Mouse (Mus musculus): Measurements from ENCODE around the gene Gm42417. TPM values are rescaled to one million over a fixed set of nuclear protein-coding genes. Genes with fewer than 3 reads are reported as not detected.
A peak's percentile ranks its signal among the peaks of the same experiment; 100 is the strongest.

The Gm42417 gene
- total and polyA plus RNA-seq, 2 experiments from 2014 or later, result not detected

DNA sequence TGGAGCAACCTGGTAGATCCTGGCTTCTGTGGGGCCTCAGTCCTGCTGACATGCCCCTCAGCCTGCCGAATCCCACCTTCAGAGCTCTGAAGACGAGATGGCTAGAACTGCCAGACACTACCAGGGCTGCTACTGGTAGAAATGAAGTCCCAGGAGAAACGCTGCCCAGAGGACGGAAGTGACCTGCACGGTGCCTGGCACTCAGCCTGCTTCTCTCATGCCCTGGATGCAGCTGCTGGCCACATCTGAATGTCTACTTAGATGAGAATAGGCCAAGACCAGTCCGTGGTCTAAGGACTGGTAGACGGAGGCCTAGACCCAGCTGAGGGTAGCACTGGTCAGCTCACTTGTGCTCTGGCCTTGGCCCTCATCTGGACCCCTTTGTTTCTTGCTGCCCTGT lies 8.3 kb downstream of the Gm42417 start:
- Histone ChIP-seq H3K27me3 (ENCODE audit: control insufficient read depth, insufficient read depth, low read length) (no peaks in the 10 kb centered on the region), H3K9me3 (replicated peaks; ENCODE audit: control insufficient read depth, low read length) (no peaks in the 10 kb centered on the region), H3K4me3 (ENCODE audit: low read depth, low read length) (no peak overlapping the region), H3K9ac (replicated peaks; ENCODE audit: low read depth, low read length) (no peak overlapping the region), H3K4me1 (ENCODE audit: control insufficient read depth, insufficient read depth) (peaks cover 31% of the 10 kb centered on the region), H3K4me2 (ENCODE audit: low read depth, low read length) (no peak overlapping the region), H3K27ac (ENCODE audit: low read depth) (peak overlapping the region; percentile 44), H3K36me3 (replicated peaks; ENCODE audit: control insufficient read depth, insufficient read depth, low read length) (peaks cover 18% of the 10 kb centered on the region)
- no peak for ATAC-seq (ENCODE audit: insufficient read depth, low read depth)
- DNase-seq (ENCODE audit: low spot score), result no peak
- TF ChIP-seq CTCF (IDR thresholded peaks at IDR 0.05; ENCODE audit: low read depth) (no peak), EP300 (IDR thresholded peaks at IDR 0.05; ENCODE audit: low read depth) (no peak)
- WGBS, result 76% methylated on average over 7 of the region's 7 CpGs

DNA sequence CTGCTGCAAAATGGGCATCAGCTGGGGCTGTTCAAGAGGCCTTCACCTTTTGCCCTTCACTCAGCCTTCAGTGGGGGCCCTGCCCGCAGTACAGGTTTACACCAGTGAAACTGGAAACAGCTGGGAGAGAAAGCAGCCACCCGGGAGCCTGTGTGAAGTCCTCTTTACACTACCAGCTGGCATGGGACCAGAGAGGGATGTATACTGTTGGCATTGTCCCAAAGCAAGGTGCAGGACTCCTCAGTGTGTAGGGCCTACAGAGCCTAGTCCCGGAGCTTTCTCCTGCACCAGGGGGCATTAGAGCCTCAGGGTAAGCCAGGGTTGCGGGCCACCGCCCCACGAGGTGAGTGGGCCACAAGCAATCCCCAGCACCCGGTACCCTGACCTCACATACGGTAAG lies 8.7 kb downstream of the Gm42417 start:
- Histone ChIP-seq H3K4me1 (ENCODE audit: control insufficient read depth, insufficient read depth) (peaks cover 27% of the 10 kb centered on the region), H3K36me3 (replicated peaks; ENCODE audit: control insufficient read depth, insufficient read depth, low read length) (peaks cover 23% of the 10 kb centered on the region), H3K4me2 (ENCODE audit: low read depth, low read length) (no peak overlapping the region), H3K4me3 (ENCODE audit: low read depth, low read length) (no peak overlapping the region), H3K9ac (replicated peaks; ENCODE audit: low read depth, low read length) (no peak overlapping the region), H3K9me3 (replicated peaks; ENCODE audit: control insufficient read depth, low read length) (no peaks in the 10 kb centered on the region), H3K27ac (ENCODE audit: low read depth) (peak overlapping the region; percentile 44), H3K27me3 (ENCODE audit: control insufficient read depth, insufficient read depth, low read length) (no peaks in the 10 kb centered on the region)
- WGBS, result 53% methylated on average over 8 of the region's 8 CpGs
- no peak for TF ChIP-seq EP300 (IDR thresholded peaks at IDR 0.05; ENCODE audit: low read depth)
- no peak for TF ChIP-seq CTCF (IDR thresholded peaks at IDR 0.05; ENCODE audit: low read depth)
- DNase-seq (ENCODE audit: low spot score) (no peak), ATAC-seq (ENCODE audit: insufficient read depth, low read depth) (no peak)

DNA sequence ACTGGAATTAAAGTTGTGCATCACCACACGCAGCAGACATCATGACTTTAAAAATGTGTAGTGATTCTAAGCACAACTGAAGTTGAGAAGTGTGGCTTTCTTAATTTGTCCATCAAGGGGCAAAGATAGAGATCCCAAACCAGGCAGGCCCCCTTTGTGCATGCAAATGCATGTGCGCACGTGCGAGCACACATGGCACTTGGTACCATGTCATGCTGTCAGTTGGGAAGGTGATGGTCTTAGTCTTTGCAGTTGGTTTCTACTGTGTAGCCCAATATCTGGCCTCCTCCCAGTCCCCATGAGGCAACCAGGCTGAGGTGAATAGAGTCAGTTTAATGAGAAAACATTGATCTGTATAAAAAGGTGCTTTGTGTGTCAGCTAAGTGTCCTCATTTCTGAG lies 9.4 kb downstream of the Gm42417 start:
- Histone ChIP-seq H3K9ac (replicated peaks; ENCODE audit: low read depth, low read length) (no peak overlapping the region), H3K4me3 (ENCODE audit: low read depth, low read length) (no peak overlapping the region), H3K27ac (ENCODE audit: low read depth) (no peak overlapping the region), H3K9me3 (replicated peaks; ENCODE audit: control insufficient read depth, low read length) (no peaks in the 10 kb centered on the region), H3K36me3 (replicated peaks; ENCODE audit: control insufficient read depth, insufficient read depth, low read length) (peaks cover 29% of the 10 kb centered on the region), H3K4me1 (ENCODE audit: control insufficient read depth, insufficient read depth) (peaks cover 20% of the 10 kb centered on the region), H3K27me3 (ENCODE audit: control insufficient read depth, insufficient read depth, low read length) (no peaks in the 10 kb centered on the region), H3K4me2 (ENCODE audit: low read depth, low read length) (no peak overlapping the region)
- TF ChIP-seq EP300 (IDR thresholded peaks at IDR 0.05; ENCODE audit: low read depth) (no peak), CTCF (IDR thresholded peaks at IDR 0.05; ENCODE audit: low read depth) (no peak)
- ATAC-seq (ENCODE audit: insufficient read depth, low read depth) (no peak), DNase-seq (ENCODE audit: low spot score) (no peak)
- 92% methylated on average over 4 of the region's 4 CpGs for WGBS

DNA sequence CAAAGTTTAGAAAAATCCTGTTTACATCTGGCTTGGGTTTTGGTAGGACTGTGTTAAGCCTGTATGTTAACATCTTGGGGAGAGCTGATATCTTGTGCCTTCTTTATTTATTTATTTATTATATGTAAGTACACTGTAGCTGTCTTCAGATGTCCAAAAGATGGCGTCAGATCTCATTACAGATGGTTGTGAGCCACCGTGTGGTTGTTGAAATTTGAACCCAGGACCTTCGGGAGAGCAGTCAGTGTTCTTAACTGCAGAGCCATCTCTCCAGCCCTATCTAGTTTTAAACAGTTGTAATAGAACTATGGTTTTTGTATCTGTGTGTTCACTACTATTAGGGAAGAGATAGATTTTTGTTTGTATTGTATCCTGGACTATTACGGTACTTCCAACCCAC lies 10.0 kb downstream of the Gm42417 start:
- Histone ChIP-seq H3K36me3 (replicated peaks; ENCODE audit: control insufficient read depth, insufficient read depth, low read length) (peaks cover 35% of the 10 kb centered on the region), H3K9ac (replicated peaks; ENCODE audit: low read depth, low read length) (no peak overlapping the region), H3K4me3 (ENCODE audit: low read depth, low read length) (no peak overlapping the region), H3K4me2 (ENCODE audit: low read depth, low read length) (no peak overlapping the region), H3K27ac (ENCODE audit: low read depth) (no peak overlapping the region), H3K9me3 (replicated peaks; ENCODE audit: control insufficient read depth, low read length) (no peaks in the 10 kb centered on the region), H3K27me3 (ENCODE audit: control insufficient read depth, insufficient read depth, low read length) (no peaks in the 10 kb centered on the region), H3K4me1 (ENCODE audit: control insufficient read depth, insufficient read depth) (peaks cover 21% of the 10 kb centered on the region)
- TF ChIP-seq EP300 (IDR thresholded peaks at IDR 0.05; ENCODE audit: low read depth), result no peak
- TF ChIP-seq CTCF (IDR thresholded peaks at IDR 0.05; ENCODE audit: low read depth), result no peak
- 88% methylated on average over 4 of the region's 4 CpGs for WGBS
- DNase-seq (ENCODE audit: low spot score) (no peak), ATAC-seq (ENCODE audit: insufficient read depth, low read depth) (no peak)

DNA sequence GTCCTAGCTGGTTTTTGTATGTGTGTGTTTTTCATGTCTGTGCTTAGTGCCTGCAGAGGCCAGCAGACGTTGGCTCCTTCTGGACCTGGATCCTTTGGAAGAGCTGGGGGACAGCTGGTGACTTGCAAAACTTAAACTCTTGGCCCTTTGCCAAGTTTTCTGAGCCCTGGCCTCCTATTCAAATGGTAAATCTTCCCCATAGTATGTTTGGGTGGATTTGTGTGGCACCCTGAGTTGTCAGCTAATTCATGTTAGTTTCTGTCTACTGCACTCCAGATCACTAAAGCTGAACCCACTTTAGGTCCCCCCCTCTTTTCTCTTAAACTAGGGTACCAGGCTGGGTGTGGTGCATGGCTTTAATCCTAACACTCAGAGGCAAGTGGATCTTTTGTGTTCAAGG lies 10.9 kb downstream of the Gm42417 start:
- Histone ChIP-seq H3K9ac (replicated peaks; ENCODE audit: low read depth, low read length) (no peak overlapping the region), H3K4me3 (ENCODE audit: low read depth, low read length) (no peak overlapping the region), H3K9me3 (replicated peaks; ENCODE audit: control insufficient read depth, low read length) (no peaks in the 10 kb centered on the region), H3K36me3 (replicated peaks; ENCODE audit: control insufficient read depth, insufficient read depth, low read length) (peaks cover 36% of the 10 kb centered on the region), H3K4me1 (ENCODE audit: control insufficient read depth, insufficient read depth) (peaks cover 18% of the 10 kb centered on the region), H3K27me3 (ENCODE audit: control insufficient read depth, insufficient read depth, low read length) (no peaks in the 10 kb centered on the region), H3K4me2 (ENCODE audit: low read depth, low read length) (no peak overlapping the region), H3K27ac (ENCODE audit: low read depth) (no peak overlapping the region)
- DNase-seq (ENCODE audit: low spot score) (no peak), ATAC-seq (ENCODE audit: insufficient read depth, low read depth) (no peak)
- no peak for TF ChIP-seq EP300 (IDR thresholded peaks at IDR 0.05; ENCODE audit: low read depth)
- TF ChIP-seq CTCF (IDR thresholded peaks at IDR 0.05; ENCODE audit: low read depth), result no peak
- 5% methylated on average over 1 of the region's 1 CpGs for WGBS

DNA sequence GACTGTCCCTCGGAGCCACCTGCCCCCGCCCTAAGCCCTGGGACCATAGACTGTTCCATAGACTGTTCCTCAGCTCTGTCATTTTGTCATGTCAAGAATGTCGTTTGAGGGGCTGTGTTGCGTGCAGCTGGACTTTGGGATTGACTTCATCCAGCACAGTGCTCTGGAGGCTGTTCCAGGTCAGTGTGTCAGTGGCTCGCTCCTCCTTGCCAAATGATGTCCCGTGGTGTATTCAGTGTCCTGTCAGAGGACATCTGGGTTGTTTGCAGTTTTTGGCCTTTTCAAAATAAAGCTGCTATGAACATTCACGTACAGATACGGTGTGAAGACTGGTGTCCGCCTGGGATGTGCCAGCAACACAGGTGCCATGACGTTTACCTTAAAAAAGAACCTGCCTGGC lies 12.3 kb downstream of the Gm42417 start:
- H3K4me1 ChIP-seq (ENCODE audit: control insufficient read depth, insufficient read depth), result peaks cover 16% of the 10 kb centered on the region; the same call in 1 of the 2 replicates
- no peak overlapping the region for H3K4me3 ChIP-seq (ENCODE audit: low read depth, low read length)
- H3K27me3 ChIP-seq (ENCODE audit: control insufficient read depth, insufficient read depth, low read length), result no peaks in the 10 kb centered on the region
- TF ChIP-seq EP300 (IDR thresholded peaks at IDR 0.05; ENCODE audit: low read depth) (no peak), CTCF (IDR thresholded peaks at IDR 0.05; ENCODE audit: low read depth) (no peak)
- no peak overlapping the region for H3K27ac ChIP-seq (ENCODE audit: low read depth)
- peaks cover 45% of the 10 kb centered on the region for H3K36me3 ChIP-seq (replicated peaks; ENCODE audit: control insufficient read depth, insufficient read depth, low read length)
- no peak overlapping the region for H3K9ac ChIP-seq (replicated peaks; ENCODE audit: low read depth, low read length)
- H3K9me3 ChIP-seq (replicated peaks; ENCODE audit: control insufficient read depth, low read length), result no peaks in the 10 kb centered on the region
- ATAC-seq (ENCODE audit: insufficient read depth, low read depth) (no peak), DNase-seq (ENCODE audit: low spot score) (no peak)
- H3K4me2 ChIP-seq (ENCODE audit: low read depth, low read length), result no peak overlapping the region
- WGBS, result 76% methylated on average over 10 of the region's 10 CpGs

All from heart, postnatal 0 days (tissue).